Mouse (Mus musculus): ENCODE measurements around the gene Rnaseh2a. TPM values are rescaled to one million over a fixed set of nuclear protein-coding genes. Genes with fewer than 3 reads are reported as not detected.

Gene Rnaseh2a
- polyA plus RNA-seq, 1 experiment from 2014 or later = 95.9 TPM

GRCm38 (mm10) chr8:84986379-84986945, 16.9 kb upstream of the Rnaseh2a start:
- no peak for ATAC-seq (replicated peaks; ENCODE audit: insufficient number of reproducible peaks, low FRiP score, low TSS enrichment)
- peak overlapping the region; percentile 67; the same call in 1 of the 2 replicates for H3K9ac ChIP-seq (ENCODE audit: low read depth, low read length)
- WGBS (ENCODE audit: insufficient replicate concordance) = 35% methylated on average over 8 of the region's 8 CpGs
- H3K4me1 ChIP-seq (ENCODE audit: control insufficient read depth, insufficient read depth, low read length) = peaks cover 31% of the 10 kb centered on the region
- H3K9me3 ChIP-seq (replicated peaks; ENCODE audit: control insufficient read depth, low read length) = no peaks in the 10 kb centered on the region
- no peaks in the 10 kb centered on the region for H3K36me3 ChIP-seq (ENCODE audit: control insufficient read depth, insufficient read depth, low read length)
- peak overlapping the region; percentile 56 for H3K4me3 ChIP-seq (ENCODE audit: low read depth, low read length)
- 0 out of 2 replicates have a peak, but pooled peaks cover 3% of the 10 kb centered on the region for H3K27me3 ChIP-seq (ENCODE audit: control insufficient read depth, insufficient read depth, low read length)
- H3K27ac ChIP-seq (ENCODE audit: low read depth, low read length) = peak overlapping the region; percentile 54
- H3K4me2 ChIP-seq = peak overlapping the region; percentile 98

DNA sequence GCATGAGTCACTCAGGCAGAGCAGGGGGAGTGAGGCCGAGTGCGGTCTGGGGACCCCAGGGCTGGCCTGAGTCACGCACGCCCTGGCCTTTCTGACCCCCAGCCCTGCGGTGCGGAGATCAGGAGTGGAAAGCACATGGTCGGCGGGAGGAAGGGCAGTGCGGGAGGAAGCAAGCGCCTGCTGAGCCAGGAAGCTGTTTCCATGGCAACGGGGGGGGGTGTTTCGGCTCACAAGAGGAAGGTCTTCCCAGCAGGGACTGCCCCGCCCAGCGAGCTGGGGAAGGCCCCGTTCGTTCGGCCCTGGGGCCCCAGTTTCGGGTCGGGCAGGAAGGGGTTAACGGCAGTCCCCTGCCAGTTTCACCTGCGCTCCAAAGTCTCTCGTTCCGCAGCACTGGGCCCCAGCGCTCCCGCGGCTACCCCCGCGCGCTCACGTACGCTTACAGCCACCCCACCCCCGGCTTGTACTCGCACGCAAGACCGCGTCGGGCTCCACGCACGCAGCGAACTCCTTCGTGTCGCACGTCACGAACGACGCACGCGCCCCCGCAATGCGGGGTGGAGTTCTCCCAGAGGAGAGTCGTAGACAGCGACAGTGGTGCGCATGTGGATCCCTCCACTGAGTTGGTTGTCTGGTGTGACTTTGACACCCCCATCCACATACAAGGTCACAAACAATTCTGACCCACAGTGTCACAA, 16.3 kb upstream of the Rnaseh2a start:
- Histone ChIP-seq H3K27me3 (ENCODE audit: control insufficient read depth, insufficient read depth, low read length) (0 out of 2 replicates have a peak, but pooled peaks cover 3% of the 10 kb centered on the region), H3K9me3 (replicated peaks; ENCODE audit: control insufficient read depth, low read length) (no peaks in the 10 kb centered on the region), H3K4me1 (ENCODE audit: control insufficient read depth, insufficient read depth, low read length) (peaks cover 36% of the 10 kb centered on the region), H3K27ac (ENCODE audit: low read depth, low read length) (peak overlapping the region; percentile 54), H3K36me3 (ENCODE audit: control insufficient read depth, insufficient read depth, low read length) (no peaks in the 10 kb centered on the region), H3K4me3 (ENCODE audit: low read depth, low read length) (peak overlapping the region; percentile 56), H3K9ac (ENCODE audit: low read depth, low read length) (peak overlapping the region; percentile 67), H3K4me2 (peak overlapping the region; percentile 98)
- ATAC-seq (replicated peaks; ENCODE audit: insufficient number of reproducible peaks, low FRiP score, low TSS enrichment) = peak; percentile 39
- under 1% methylated on average over 53 of the region's 53 CpGs for WGBS (ENCODE audit: insufficient replicate concordance)

DNA sequence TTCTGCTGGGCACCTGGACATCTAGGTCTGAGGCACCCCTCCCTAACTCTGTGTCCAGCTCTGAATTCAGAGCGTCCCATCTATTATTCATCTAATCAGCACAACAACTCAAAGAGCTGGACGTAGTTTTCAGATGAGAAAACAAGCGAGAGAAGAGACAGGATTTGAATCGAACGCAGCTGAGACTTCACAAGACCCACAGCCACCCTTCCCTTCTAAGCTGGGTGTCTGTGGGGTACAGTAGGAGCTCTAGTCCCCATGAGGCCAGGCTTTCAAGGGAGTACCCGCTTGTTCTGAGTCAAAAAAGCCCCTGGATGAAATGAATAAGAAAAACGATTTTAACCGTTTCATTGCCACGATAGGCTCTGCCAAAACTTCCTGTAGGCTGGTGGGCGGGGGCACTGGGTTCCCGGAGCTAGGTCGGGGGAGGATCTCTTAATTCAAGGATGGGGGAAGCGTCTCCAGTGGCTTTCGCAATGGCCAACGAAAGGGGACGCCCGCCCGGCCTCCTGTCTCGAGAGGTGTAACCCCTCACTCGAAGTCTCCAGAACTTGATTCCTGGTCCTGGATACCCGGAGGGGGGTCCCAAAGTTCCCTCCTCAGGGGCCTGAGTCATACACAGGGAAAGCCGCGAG, 15.6 kb upstream of the Rnaseh2a start:
- peak overlapping the region; percentile 67 for H3K9ac ChIP-seq (ENCODE audit: low read depth, low read length)
- no peaks in the 10 kb centered on the region for H3K9me3 ChIP-seq (replicated peaks; ENCODE audit: control insufficient read depth, low read length)
- peak overlapping the region; percentile 56 for H3K4me3 ChIP-seq (ENCODE audit: low read depth, low read length)
- H3K36me3 ChIP-seq (ENCODE audit: control insufficient read depth, insufficient read depth, low read length) = no peaks in the 10 kb centered on the region
- H3K27ac ChIP-seq (ENCODE audit: low read depth, low read length) = peak overlapping the region; percentile 74
- 2% methylated on average over 23 of the region's 23 CpGs for WGBS (ENCODE audit: insufficient replicate concordance)
- H3K27me3 ChIP-seq (ENCODE audit: control insufficient read depth, insufficient read depth, low read length) = 0 out of 2 replicates have a peak, but pooled peaks cover 3% of the 10 kb centered on the region
- ATAC-seq (replicated peaks; ENCODE audit: insufficient number of reproducible peaks, low FRiP score, low TSS enrichment) = no peak
- H3K4me1 ChIP-seq (ENCODE audit: control insufficient read depth, insufficient read depth, low read length) = peaks cover 40% of the 10 kb centered on the region
- peak overlapping the region; percentile 98 for H3K4me2 ChIP-seq

GRCm38 (mm10) chr8:84984294-84985048, 14.9 kb upstream of the Rnaseh2a start:
- ATAC-seq (replicated peaks; ENCODE audit: insufficient number of reproducible peaks, low FRiP score, low TSS enrichment) = 0 out of 2 replicates have a peak, but pooled peaks have one; percentile 5
- Histone ChIP-seq H3K4me2 (peak overlapping the region; percentile 98), H3K9ac (ENCODE audit: low read depth, low read length) (peak overlapping the region; percentile 52), H3K4me1 (ENCODE audit: control insufficient read depth, insufficient read depth, low read length) (peaks cover 44% of the 10 kb centered on the region), H3K4me3 (ENCODE audit: low read depth, low read length) (peak overlapping the region; percentile 56), H3K27me3 (ENCODE audit: control insufficient read depth, insufficient read depth, low read length) (0 out of 2 replicates have a peak, but pooled peaks cover 3% of the 10 kb centered on the region), H3K9me3 (replicated peaks; ENCODE audit: control insufficient read depth, low read length) (no peaks in the 10 kb centered on the region), H3K36me3 (ENCODE audit: control insufficient read depth, insufficient read depth, low read length) (no peaks in the 10 kb centered on the region), H3K27ac (ENCODE audit: low read depth, low read length) (peak overlapping the region; percentile 74)
- 6% methylated on average over 16 of the region's 16 CpGs for WGBS (ENCODE audit: insufficient replicate concordance)

DNA sequence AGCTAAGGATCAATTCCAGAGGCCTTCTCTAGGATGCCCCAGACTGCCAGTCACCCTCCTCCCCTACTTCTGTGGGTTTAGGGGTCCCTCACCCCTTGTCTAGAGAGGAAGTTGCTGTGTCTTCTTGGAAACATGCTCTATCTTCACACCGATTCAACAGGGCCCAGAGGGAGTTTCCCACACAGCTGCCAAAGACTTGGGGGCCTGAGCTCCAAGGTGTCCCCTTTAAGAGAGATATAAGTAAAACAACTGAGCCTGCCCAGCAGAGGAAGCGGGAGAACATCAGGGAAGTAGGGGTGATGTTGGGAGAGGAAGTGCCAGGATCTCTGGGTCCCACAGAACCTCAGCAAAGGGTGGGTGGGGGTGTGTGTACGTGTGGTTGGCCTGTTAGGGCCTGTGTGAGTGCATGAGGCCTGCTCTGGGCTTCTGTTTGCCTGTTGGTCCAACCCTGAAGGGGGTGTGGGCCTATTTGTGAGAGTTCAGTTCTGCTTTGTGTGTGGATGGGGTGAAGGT, 13.0 kb upstream of the Rnaseh2a start:
- Histone ChIP-seq H3K27ac (ENCODE audit: low read depth, low read length) (no peak overlapping the region), H3K4me1 (ENCODE audit: control insufficient read depth, insufficient read depth, low read length) (peaks cover 57% of the 10 kb centered on the region), H3K27me3 (ENCODE audit: control insufficient read depth, insufficient read depth, low read length) (0 out of 2 replicates have a peak, but pooled peaks cover 3% of the 10 kb centered on the region), H3K4me3 (ENCODE audit: low read depth, low read length) (no peak overlapping the region), H3K9ac (ENCODE audit: low read depth, low read length) (no peak overlapping the region), H3K9me3 (replicated peaks; ENCODE audit: control insufficient read depth, low read length) (no peaks in the 10 kb centered on the region), H3K4me2 (no peak overlapping the region), H3K36me3 (ENCODE audit: control insufficient read depth, insufficient read depth, low read length) (no peaks in the 10 kb centered on the region)
- ATAC-seq (replicated peaks; ENCODE audit: insufficient number of reproducible peaks, low FRiP score, low TSS enrichment) = no peak
- WGBS (ENCODE audit: insufficient replicate concordance) = 50% methylated on average over 3 of the region's 3 CpGs

- H3K4me1 ChIP-seq (ENCODE audit: control insufficient read depth, insufficient read depth, low read length) = peaks cover 58% of the 10 kb centered on the region
- WGBS (ENCODE audit: insufficient replicate concordance) = 75% methylated on average over 15 of the region's 15 CpGs
- no peaks in the 10 kb centered on the region for H3K9me3 ChIP-seq (replicated peaks; ENCODE audit: control insufficient read depth, low read length)
- H3K36me3 ChIP-seq (ENCODE audit: control insufficient read depth, insufficient read depth, low read length) = no peaks in the 10 kb centered on the region
- H3K9ac ChIP-seq (ENCODE audit: low read depth, low read length) = no peak overlapping the region
- 0 out of 2 replicates have a peak, but pooled peaks cover 3% of the 10 kb centered on the region for H3K27me3 ChIP-seq (ENCODE audit: control insufficient read depth, insufficient read depth, low read length)
- H3K27ac ChIP-seq (ENCODE audit: low read depth, low read length) = no peak overlapping the region
- H3K4me2 ChIP-seq = no peak overlapping the region
- ATAC-seq (replicated peaks; ENCODE audit: insufficient number of reproducible peaks, low FRiP score, low TSS enrichment) = no peak
- no peak overlapping the region for H3K4me3 ChIP-seq (ENCODE audit: low read depth, low read length)
Measured at GRCm38 (mm10) chr8:84981644-84982498, 12.3 kb upstream of the Rnaseh2a start.

DNA sequence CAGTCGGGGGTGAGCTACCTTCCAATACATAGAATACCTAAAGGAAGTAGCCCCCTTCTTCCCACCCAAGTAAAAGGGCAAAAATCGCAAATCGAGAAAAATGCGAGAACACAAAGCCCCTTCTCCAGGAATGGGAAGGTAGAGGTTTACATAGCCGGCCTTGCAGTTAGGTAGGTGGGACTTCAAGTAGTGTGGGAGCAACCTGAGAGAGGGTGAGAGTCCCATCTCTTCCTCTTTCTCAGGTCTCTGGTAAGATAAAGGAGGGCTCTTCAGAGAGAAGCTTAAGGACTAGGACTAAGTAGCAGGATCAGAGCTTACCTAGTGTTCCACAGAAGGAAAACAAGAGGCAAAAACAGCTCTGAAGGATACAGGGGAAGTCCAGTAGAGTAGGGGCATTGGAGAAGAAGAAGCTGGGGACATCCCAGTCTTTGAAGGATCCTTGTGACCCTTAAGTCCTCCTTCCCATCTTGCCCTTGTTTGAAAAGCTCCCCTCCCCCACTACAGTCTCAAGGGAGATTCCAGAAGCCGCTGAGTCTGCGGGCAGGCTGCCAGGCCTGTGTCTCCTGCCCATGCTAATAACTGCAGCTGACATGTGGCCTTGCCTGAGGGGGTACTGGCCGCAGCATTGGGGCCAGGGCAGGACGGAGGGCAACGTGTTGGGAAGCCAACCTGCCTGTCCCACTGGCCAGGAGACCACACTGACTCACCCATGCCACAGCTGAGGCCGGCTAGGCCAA, 11.2 kb upstream of the Rnaseh2a start:
- 36% methylated on average over 11 of the region's 11 CpGs for WGBS (ENCODE audit: insufficient replicate concordance)
- H3K4me2 ChIP-seq = peak overlapping the region; percentile 98
- peaks cover 54% of the 10 kb centered on the region for H3K4me1 ChIP-seq (ENCODE audit: control insufficient read depth, insufficient read depth, low read length)
- H3K27ac ChIP-seq (ENCODE audit: low read depth, low read length) = no peak overlapping the region; the same call in 1 of the 2 replicates
- 0 out of 2 replicates have a peak, but pooled peaks cover 3% of the 10 kb centered on the region for H3K27me3 ChIP-seq (ENCODE audit: control insufficient read depth, insufficient read depth, low read length)
- H3K4me3 ChIP-seq (ENCODE audit: low read depth, low read length) = no peak overlapping the region
- no peaks in the 10 kb centered on the region for H3K9me3 ChIP-seq (replicated peaks; ENCODE audit: control insufficient read depth, low read length)
- 0 out of 2 replicates have a peak overlapping the region, but pooled peaks have one; percentile 3 for H3K9ac ChIP-seq (ENCODE audit: low read depth, low read length)
- no peaks in the 10 kb centered on the region for H3K36me3 ChIP-seq (ENCODE audit: control insufficient read depth, insufficient read depth, low read length)
- ATAC-seq (replicated peaks; ENCODE audit: insufficient number of reproducible peaks, low FRiP score, low TSS enrichment) = no peak
